Mouse (Mus musculus) liver, embryonic 15.5 days (tissue): Measurements from ENCODE around the gene Tmc8. TPM values are rescaled to one million over a fixed set of nuclear protein-coding genes. Genes with fewer than 3 reads are reported as not detected.
"Not testable (repeated sequence)": the region's sequence is repeated elsewhere in the genome, so short reads cannot be mapped to it uniquely, and the experiment has no call there.

ENCODE experiments used
- ATAC-seq: fragments of 200-750 bp; cut with Nextera tagmentation; 2 replicates; pipeline ENCODE4 v1.8.0; 2017; ENCODE audit warnings: moderate number of reproducible peaks, mild to moderate bottlenecking, moderate library complexity; ENCODE audit not compliant: insufficient read depth
- H3K27ac ChIP-seq: fragments of 300-500 bp; sonication (generic); replicated peaks from 2 replicates; pipeline ENCODE4 v1.5.1; 2015; ENCODE audit warnings: mild to moderate bottlenecking, inconsistent platforms
- H3K27me3 ChIP-seq: fragments of 300-500 bp; sonication (generic); 2 replicates; pipeline ENCODE4 v1.6.1; 2015; ENCODE audit warnings: mild to moderate bottlenecking, inconsistent platforms
- H3K36me3 ChIP-seq: fragments of 300-500 bp; sonication (generic); replicated peaks from 2 replicates; pipeline ENCODE4 v1.6.1; 2015; ENCODE audit warnings: moderate library complexity, mild to moderate bottlenecking, inconsistent platforms
- H3K4me1 ChIP-seq: fragments of 300-500 bp; sonication (generic); replicated peaks from 2 replicates; pipeline ENCODE4 v1.6.1; 2015; ENCODE audit warnings: inconsistent platforms
- H3K4me2 ChIP-seq: fragments of 300-500 bp; sonication (generic); 2 replicates; pipeline ENCODE4 v1.6.1; 2015; ENCODE audit warnings: moderate library complexity, mild to moderate bottlenecking, inconsistent platforms
- H3K4me3 ChIP-seq: fragments of 300-500 bp; sonication (generic); replicated peaks from 2 replicates; pipeline ENCODE4 v1.5.1; 2015; ENCODE audit warnings: mild to moderate bottlenecking, inconsistent platforms
- H3K9ac ChIP-seq: fragments of 300-500 bp; sonication (generic); 2 replicates; pipeline ENCODE4 v1.6.1; 2015; ENCODE audit warnings: moderate library complexity, mild to moderate bottlenecking, inconsistent platforms
- H3K9me3 ChIP-seq: fragments of 300-500 bp; sonication (generic); replicated peaks from 2 replicates; pipeline ENCODE4 v1.6.1; 2016; ENCODE audit warnings: inconsistent platforms
- WGBS: fragments of 180-500 bp; shearing (Covaris S2); methylation state at CpG from one replicate; pipeline ENCODE4 v1.1.7; 2015; ENCODE audit warnings: mixed read lengths; ENCODE audit not compliant: insufficient replicate concordance; 5-methylcytosine and 5-hydroxymethylcytosine counted together
- polyA plus RNA-seq: library from polyadenylated mRNA; unstranded; fragments of >200 nt; fragmentation: Nextera tagmentation; extraction: Ambion mirVana; gene quantifications from 2 replicates; pipeline ENCODE4 v1.2.1, GENCODE M21; 2015

The Tmc8 gene
- polyA plus RNA-seq, 1 experiment from 2014 or later = 15.0 TPM

DNA sequence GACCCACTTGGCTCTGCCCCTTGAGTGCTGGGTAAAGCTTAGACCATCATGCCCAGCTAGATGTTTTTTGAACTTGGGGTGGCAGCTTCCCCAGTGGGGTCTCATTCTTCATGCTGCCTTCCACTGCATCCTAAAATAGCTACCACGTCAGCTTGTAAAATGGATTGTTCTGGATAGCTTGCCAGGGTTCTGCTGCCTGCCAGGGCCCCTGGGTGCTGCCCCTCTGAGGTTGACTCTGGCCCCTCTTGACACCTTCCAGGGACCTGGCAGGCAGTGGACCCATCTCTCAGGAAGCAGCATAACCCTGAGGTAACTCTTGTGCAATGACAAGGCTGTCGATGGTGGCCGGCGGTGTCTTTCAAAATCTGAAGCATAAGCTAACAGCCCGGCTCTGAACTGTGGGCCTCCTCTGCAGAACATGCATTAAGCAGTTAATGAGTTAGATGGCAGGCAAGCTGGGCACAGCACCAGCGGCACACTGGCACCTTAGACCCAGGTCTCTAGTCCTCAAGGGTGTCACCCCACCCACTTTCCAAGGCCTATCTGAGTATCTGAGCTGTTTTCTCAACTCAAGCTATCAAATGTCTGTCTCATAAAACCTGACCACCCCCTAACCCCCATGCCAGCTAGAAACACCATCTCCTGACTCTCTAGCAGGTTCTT lies 33.0 kb downstream of the Tmc8 start:
- Histone ChIP-seq H3K9me3 (no peaks in the 10 kb centered on the region), H3K4me3 (no peak overlapping the region), H3K4me1 (peaks cover 72% of the 10 kb centered on the region), H3K27me3 (no peaks in the 10 kb centered on the region), H3K9ac (no peak overlapping the region), H3K4me2 (no peak overlapping the region), H3K27ac (peak overlapping the region; percentile 60), H3K36me3 (peaks cover 88% of the 10 kb centered on the region)
- WGBS = 71% methylated on average over 6 of the region's 6 CpGs
- no peak for ATAC-seq

DNA sequence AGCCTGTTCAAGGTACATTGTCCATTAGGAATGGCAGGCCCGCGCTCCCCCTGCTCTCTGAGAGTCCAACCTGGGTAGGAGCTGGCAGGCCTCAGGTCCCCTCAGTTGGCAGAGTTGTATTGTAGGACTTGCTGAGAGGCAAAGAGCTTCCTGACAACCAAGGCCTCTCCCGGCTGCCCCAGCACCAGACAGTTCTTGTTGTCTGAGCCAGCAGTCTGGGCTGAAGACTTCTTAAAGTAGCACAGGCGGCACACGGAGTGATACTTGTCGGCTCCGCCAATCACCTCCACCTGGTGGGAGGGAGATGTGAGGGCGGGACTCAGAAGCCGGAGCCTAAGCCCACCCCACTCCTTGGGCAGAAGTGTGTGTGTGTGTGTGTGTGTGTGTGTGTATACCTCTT lies 34.0 kb downstream of the Tmc8 start:
- peak overlapping the region; percentile 45; the same call in 1 of the 2 replicates for H3K27ac ChIP-seq
- 83% methylated on average over 9 of the region's 9 CpGs for WGBS
- H3K4me1 ChIP-seq = peaks cover 68% of the 10 kb centered on the region
- ATAC-seq, H3K4me2 ChIP-seq, H3K27me3 ChIP-seq, H3K9me3 ChIP-seq, H3K9ac ChIP-seq, H3K4me3 ChIP-seq: not testable (repeated sequence)
- H3K36me3 ChIP-seq = peaks cover 98% of the 10 kb centered on the region

DNA sequence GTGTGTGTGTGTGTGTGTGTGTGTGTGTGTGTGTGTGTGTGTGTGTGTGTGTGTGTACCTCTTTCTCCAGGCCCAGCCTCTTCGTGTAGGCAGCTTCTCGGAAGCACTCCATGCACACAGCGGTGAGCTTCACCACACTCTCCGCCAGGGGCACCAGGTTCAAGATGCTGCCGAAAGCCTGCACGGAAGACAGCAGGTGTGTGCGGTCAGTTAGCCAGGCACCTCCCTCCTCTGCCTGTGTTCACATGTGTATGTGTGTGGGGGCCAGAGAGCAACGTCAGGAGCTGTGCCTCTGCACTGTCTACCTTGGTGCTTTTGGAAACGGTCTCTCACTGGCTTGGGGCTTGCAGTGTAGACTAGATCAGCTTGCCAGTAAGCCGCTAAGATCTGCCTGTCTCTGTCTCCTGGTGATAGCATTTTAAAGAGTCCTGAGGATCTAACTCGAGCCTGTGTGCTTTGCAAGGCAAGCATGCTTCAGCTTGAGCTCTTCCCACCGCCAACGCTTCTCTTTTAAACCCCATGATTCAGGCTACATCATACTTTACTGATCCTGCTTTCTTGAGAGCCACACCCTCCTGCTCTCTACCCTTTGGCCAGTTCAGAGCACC lies 34.6 kb downstream of the Tmc8 start:
- Histone ChIP-seq H3K36me3 (peaks cover 99% of the 10 kb centered on the region), H3K4me1 (peaks cover 68% of the 10 kb centered on the region)

DNA sequence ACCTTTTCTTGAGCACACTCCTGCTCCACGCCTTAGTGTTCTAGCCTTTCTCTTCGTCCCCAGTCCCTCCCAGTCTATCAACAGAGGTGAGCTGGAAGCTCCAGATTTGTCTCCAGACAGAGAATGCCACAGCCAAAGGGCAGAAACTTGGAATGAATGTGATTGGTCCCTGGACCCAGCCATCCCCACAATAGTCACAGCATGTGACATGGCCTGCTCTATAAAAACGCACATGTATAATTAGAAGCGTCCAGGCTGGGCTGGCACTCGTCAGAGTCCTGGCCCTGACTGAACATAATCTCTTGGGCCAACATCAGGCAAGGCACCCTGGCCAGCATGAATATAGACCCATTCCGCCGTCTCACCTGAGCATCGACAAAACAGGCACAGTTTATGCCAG lies 37.2 kb downstream of the Tmc8 start:
- WGBS = 80% methylated on average over 8 of the region's 8 CpGs
- no peaks in the 10 kb centered on the region for H3K27me3 ChIP-seq
- H3K4me2 ChIP-seq = no peak overlapping the region
- H3K4me3 ChIP-seq = no peak overlapping the region
- H3K9me3 ChIP-seq = no peaks in the 10 kb centered on the region
- no peak for ATAC-seq
- H3K4me1 ChIP-seq = peaks cover 69% of the 10 kb centered on the region
- no peak overlapping the region for H3K27ac ChIP-seq
- H3K9ac ChIP-seq = no peak overlapping the region
- peaks cover 99% of the 10 kb centered on the region for H3K36me3 ChIP-seq

More for the DNA sequence above, 34.6 kb downstream of the Tmc8 start:
- no peak overlapping the region for H3K4me2 ChIP-seq
- no peak overlapping the region for H3K4me3 ChIP-seq
- 0 out of 2 replicates have a peak overlapping the region, but pooled peaks have one; percentile 14 for H3K27ac ChIP-seq
- H3K9me3 ChIP-seq = no peaks in the 10 kb centered on the region
- ATAC-seq = no peak
- no peaks in the 10 kb centered on the region for H3K27me3 ChIP-seq
- 79% methylated on average over 13 of the region's 13 CpGs for WGBS
- no peak overlapping the region for H3K9ac ChIP-seq

DNA sequence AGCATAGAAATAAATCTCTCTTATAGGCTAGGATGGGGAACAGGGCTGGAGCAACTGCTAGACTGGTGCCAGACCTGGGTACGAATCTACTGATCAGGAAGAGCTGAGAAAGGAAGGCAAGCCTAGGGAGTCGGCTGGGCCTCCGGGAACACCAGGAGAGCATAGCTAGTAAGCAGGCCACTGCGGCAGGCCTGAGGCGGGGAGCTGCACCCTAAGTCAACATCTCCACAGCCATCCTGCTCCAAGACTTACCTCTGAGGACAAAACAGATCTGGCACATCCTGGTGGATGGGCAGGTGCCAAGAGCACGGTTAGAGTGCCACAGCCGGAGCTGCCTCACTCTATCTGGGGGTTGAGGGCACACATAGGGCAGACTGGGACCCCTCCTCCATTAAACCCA lies 38.3 kb downstream of the Tmc8 start:
- H3K4me1 ChIP-seq = peaks cover 63% of the 10 kb centered on the region

DNA sequence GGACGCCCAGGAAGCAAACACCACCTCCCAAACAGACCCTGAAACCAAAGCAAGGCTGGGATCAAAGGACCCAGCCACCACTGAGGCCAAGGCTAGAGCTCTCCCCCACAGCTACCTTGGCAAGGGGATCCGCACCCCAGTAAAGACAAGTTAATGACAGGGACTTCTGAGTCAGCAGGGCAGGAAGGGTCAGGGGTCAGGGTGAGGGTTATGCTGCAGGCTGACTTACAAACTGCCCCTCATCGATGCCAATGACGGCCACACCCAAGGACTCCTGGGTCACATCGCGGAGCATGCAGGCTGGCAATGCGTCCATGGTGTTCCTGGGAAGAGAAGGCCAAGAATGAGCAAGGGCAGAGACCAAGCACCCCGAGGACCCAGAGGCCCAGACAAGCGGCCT lies 40.0 kb downstream of the Tmc8 start:
- Histone ChIP-seq H3K4me3 (no peak overlapping the region), H3K36me3 (peaks cover 75% of the 10 kb centered on the region), H3K9me3 (no peaks in the 10 kb centered on the region), H3K4me2 (no peak overlapping the region), H3K9ac (no peak overlapping the region), H3K27ac (no peak overlapping the region), H3K4me1 (peaks cover 65% of the 10 kb centered on the region), H3K27me3 (no peaks in the 10 kb centered on the region)
- no peak for ATAC-seq
- 81% methylated on average over 9 of the region's 9 CpGs for WGBS

More for the DNA sequence above, 38.3 kb downstream of the Tmc8 start:
- no peak for ATAC-seq
- 94% methylated on average over 7 of the region's 7 CpGs for WGBS
- H3K27ac ChIP-seq = no peak overlapping the region; the same call in 1 of the 2 replicates
- H3K4me2 ChIP-seq = no peak overlapping the region
- H3K9me3 ChIP-seq = no peaks in the 10 kb centered on the region
- H3K36me3 ChIP-seq = peaks cover 91% of the 10 kb centered on the region
- H3K9ac ChIP-seq = no peak overlapping the region
- H3K4me3 ChIP-seq = no peak overlapping the region
- no peaks in the 10 kb centered on the region for H3K27me3 ChIP-seq

DNA sequence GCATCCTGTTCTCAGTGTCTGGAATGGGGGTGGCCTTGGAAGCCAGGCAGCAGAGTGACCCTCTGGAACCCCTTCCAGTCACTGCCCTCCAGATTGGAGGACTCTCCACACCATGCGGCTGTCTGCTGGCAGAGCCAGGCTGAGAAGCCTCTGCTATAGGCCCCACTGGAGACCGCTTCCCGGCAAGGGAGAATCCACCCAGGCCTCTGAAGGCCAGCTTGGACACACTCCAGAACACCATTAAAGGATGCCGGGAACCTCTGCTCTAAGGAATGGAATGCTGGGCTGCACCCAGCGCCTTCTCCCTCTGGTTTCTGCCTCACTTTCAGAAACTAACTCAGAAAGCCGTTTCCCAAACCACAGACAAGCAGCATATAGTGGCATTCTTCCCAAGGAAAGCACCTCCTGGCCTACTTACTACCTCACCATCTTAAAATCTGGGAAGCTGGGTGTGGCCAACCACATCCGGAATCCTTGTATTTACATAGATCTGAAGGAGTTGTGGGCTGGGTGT lies 40.9 kb downstream of the Tmc8 start:
- no peak overlapping the region for H3K4me3 ChIP-seq
- H3K27ac ChIP-seq = peak overlapping the region; percentile 8
- H3K4me1 ChIP-seq = peaks cover 73% of the 10 kb centered on the region
- no peak overlapping the region for H3K9ac ChIP-seq
- H3K27me3 ChIP-seq = no peaks in the 10 kb centered on the region
- ATAC-seq = no peak
- peak overlapping the region; percentile 90 for H3K4me2 ChIP-seq
- no peaks in the 10 kb centered on the region for H3K9me3 ChIP-seq
- 83% methylated on average over 7 of the region's 7 CpGs for WGBS
- H3K36me3 ChIP-seq = peaks cover 66% of the 10 kb centered on the region

DNA sequence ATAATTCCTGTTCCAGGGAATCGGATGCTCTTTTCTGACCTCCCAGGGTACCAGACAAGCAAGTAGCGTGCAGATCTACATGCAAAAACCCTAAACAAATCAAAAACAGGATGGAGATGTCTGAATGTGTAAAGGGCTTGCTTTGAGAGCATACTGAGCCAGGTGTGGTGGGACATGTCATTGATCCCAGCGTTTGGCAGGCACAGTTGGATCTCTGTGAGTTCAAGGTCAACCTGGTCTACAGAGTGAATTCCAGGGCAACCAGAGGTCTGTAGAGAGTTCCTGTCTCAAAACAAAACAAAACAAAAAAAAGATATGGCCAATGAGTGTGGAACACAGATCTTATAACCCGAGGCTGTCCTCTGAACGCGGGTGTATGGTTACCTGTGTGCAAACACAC lies 41.5 kb downstream of the Tmc8 start:
- 86% methylated on average over 6 of the region's 6 CpGs for WGBS
- no peaks in the 10 kb centered on the region for H3K27me3 ChIP-seq
- no peak overlapping the region; the same call in 1 of the 2 replicates for H3K9ac ChIP-seq
- peaks cover 78% of the 10 kb centered on the region for H3K4me1 ChIP-seq
- peak overlapping the region; percentile 90 for H3K4me2 ChIP-seq
- peak overlapping the region; percentile 84 for H3K4me3 ChIP-seq
- H3K27ac ChIP-seq = no peak overlapping the region; the same call in 1 of the 2 replicates
- H3K9me3 ChIP-seq = no peaks in the 10 kb centered on the region
- peaks cover 60% of the 10 kb centered on the region for H3K36me3 ChIP-seq
- ATAC-seq = no peak

DNA sequence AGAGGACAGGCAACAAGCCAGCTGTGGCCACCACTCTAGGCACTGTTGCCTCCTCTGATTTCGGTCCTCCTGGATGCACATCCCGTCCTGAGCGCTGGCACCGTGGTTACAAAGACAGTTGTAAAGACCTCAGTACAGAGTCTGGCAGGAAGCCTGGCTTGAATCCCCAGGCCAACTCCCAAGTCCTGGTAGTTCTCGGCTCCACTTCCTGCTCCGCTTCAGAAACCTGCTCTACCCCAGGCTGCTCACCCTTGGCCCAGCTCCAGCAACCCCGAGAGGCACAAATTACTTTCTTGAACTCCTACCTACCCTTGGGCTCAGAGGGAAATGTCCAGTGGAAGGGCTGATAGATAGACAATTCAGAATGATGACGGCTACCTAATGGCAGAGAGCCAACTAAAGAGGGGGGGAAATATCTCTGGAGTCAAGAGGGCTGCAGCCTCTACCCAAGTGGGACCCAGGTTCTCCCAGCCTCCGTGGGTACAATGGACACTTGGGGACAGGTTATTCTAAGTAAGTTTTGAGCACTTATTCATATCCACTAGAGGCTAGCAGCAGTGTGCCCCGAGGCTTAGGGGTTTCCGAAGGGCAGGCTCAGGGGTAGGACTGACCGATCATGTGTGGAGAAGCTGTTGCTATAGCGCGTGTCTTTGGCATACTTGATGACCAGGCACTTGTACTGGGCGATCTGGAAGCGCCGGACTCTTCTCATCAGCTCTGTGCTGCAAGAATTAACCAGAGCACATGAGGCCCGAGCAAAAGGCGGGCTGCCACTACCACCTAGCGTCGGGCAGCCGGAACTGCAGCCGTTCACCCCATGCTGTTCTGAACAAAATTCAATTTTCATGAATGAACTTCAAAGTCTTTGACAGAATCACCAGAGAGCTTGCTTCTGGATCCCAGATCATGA lies 42.4 kb downstream of the Tmc8 start:
- H3K27ac ChIP-seq = peak overlapping the region; percentile 93
- H3K9me3 ChIP-seq = no peaks in the 10 kb centered on the region
- peak overlapping the region; percentile 90 for H3K4me2 ChIP-seq
- H3K4me1 ChIP-seq = peaks cover 82% of the 10 kb centered on the region
- H3K36me3 ChIP-seq = peaks cover 51% of the 10 kb centered on the region
- ATAC-seq = peak; percentile 59
- H3K27me3 ChIP-seq = no peaks in the 10 kb centered on the region
- WGBS = 18% methylated on average over 23 of the region's 23 CpGs
- H3K9ac ChIP-seq = peak overlapping the region; percentile 90
- H3K4me3 ChIP-seq = peak overlapping the region; percentile 84

DNA sequence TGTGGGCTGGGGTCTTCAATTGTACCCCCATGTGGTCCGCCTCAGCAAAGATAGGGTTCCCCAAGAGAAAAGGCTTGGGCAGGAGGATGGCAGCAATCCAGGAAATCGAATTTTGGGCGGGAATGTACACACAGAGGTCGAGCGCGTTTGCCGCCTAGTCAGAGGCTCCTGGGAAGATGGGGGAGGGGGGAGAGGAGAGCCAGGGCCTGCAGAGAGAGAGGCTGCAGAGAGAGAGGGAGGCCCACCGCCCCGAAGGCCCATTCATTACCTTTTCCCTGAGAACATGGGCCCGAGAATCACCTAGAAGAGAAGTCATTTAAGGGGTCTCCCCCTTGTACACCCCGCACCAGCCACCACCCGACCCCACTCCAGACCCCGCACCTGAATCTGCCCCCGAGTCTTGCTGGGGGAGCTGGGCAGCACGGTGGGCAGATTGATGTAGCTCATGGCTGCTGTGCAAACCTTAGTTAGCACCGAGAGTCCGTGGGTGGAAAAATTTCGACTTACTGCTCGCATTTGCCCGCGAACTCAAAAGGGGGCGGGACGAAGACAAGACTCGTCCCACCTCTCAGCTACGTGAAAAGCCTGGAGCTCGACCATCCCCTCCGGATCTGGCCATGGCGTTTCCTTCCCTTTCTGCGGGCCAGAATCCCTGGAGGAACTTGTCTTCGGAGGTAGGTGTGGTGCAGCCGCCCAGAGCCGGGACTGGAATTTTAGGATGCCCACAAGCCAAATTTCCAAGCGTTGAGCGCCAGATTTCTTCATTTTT lies 43.6 kb downstream of the Tmc8 start, which contains the start of the genes Afmid and Tk1:
Afmid (plus strand) TSS at position 592 of the 769 bp plus-strand sequence.
Tk1 (minus strand) TSS at position 760 of the 769 bp plus-strand sequence.
- H3K27me3 ChIP-seq = no peaks in the 10 kb centered on the region
- peak within 1 kb of the TSS; percentile 90 for H3K9ac ChIP-seq
- H3K9me3 ChIP-seq = no peaks in the 10 kb centered on the region
- peak within 1 kb of the TSS; percentile 93 for H3K27ac ChIP-seq
- ATAC-seq = peak; percentile 58
- H3K4me1 ChIP-seq = peaks cover 90% of the 10 kb centered on the region
- H3K36me3 ChIP-seq = peaks cover 39% of the 10 kb centered on the region
- WGBS = under 1% methylated on average over 34 of the region's 34 CpGs
- H3K4me3 ChIP-seq = peak within 1 kb of the TSS; percentile 84
- H3K4me2 ChIP-seq = peak within 1 kb of the TSS; percentile 90
